Mouse (Mus musculus): ENCODE results near the gene Abcb1b.
"Not testable (repeated sequence)": the region's sequence is repeated elsewhere in the genome, so short reads cannot be mapped to it uniquely, and the experiment has no call there.

The Abcb1b gene

GRCm38 (mm10) chr5:8797987-8798751 is at the start of gene Abcb1b:
Gene Abcb1b (plus strand): TSS chr5:8798147.
- peak; percentile 21 for DNase-seq (ENCODE audit: low spot score)

GRCm38 (mm10) chr5:8772866-8773265 is 25.1 kb upstream of the Abcb1b start:
- DNase-seq (ENCODE audit: low spot score): no peak

GRCm38 (mm10) chr5:8778311-8778710 is 19.6 kb upstream of the Abcb1b start:
- DNase-seq (ENCODE audit: low spot score): no peak

- no peak for DNase-seq (ENCODE audit: low spot score)
These were observed 19.2 kb upstream of the Abcb1b start for GRCm38 (mm10) chr5:8778751-8779150.

- no peak for DNase-seq (ENCODE audit: low spot score)
These were observed 5.7 kb upstream of the Abcb1b start for GRCm38 (mm10) chr5:8792281-8792680.

- no peak for DNase-seq (ENCODE audit: low spot score)
These were observed 787 bp downstream of the Abcb1b start for GRCm38 (mm10) chr5:8798752-8799115.

GRCm38 (mm10) chr5:8805742-8806141 is 7.8 kb downstream of the Abcb1b start:
- no peak for DNase-seq (ENCODE audit: low spot score)

GRCm38 (mm10) chr5:8807137-8808004 is 9.4 kb downstream of the Abcb1b start:
- no peak for DNase-seq (ENCODE audit: low spot score)

GRCm38 (mm10) chr5:8813872-8814271 is 15.9 kb downstream of the Abcb1b start:
- DNase-seq (ENCODE audit: low spot score): no peak

GRCm38 (mm10) chr5:8819635-8820591 is 22.0 kb downstream of the Abcb1b start:
- no peak for DNase-seq (ENCODE audit: low spot score)

GRCm38 (mm10) chr5:8820592-8821104 is 22.7 kb downstream of the Abcb1b start:
- not testable (repeated sequence) for DNase-seq (ENCODE audit: low spot score)

GRCm38 (mm10) chr5:8838661-8839438 is 40.9 kb downstream of the Abcb1b start:
- no peak for DNase-seq (ENCODE audit: low spot score)

- DNase-seq (ENCODE audit: low spot score): no peak
These were observed 41.7 kb downstream of the Abcb1b start for GRCm38 (mm10) chr5:8839651-8840050.

GRCm38 (mm10) chr5:8840887-8841286 is 42.9 kb downstream of the Abcb1b start:
- DNase-seq (ENCODE audit: low spot score): peak; percentile 12

GRCm38 (mm10) chr5:8842815-8843214 is 44.9 kb downstream of the Abcb1b start:
- no peak for DNase-seq (ENCODE audit: low spot score)

- not testable (repeated sequence) for DNase-seq (ENCODE audit: low spot score)
These were observed 50.9 kb downstream of the Abcb1b start for GRCm38 (mm10) chr5:8848607-8849575.

- no peak for DNase-seq (ENCODE audit: low spot score)
These were observed 52.9 kb downstream of the Abcb1b start for GRCm38 (mm10) chr5:8850851-8851250.

GRCm38 (mm10) chr5:8857201-8857600 is 59.3 kb downstream of the Abcb1b start:
- no peak for DNase-seq (ENCODE audit: low spot score)

- DNase-seq (ENCODE audit: low spot score): no peak
These were observed 63.9 kb downstream of the Abcb1b start for GRCm38 (mm10) chr5:8861811-8862210.
